Mouse (Mus musculus) cerebellum, adult 2 months (tissue): Measurements from ENCODE around the gene Rnaset2b.
"Not testable (repeated sequence)": the region's sequence is repeated elsewhere in the genome, so short reads cannot be mapped to it uniquely, and the experiment has no call there.

Experiments
- CTCF ChIP-seq: fragments of 200-500 bp; IDR thresholded peaks from 2 replicates; pipeline ENCODE4 v1.5.1; 2011; ENCODE audit warnings: low read depth, mild to moderate bottlenecking, control low read depth, low read length, moderate library complexity, borderline replicate concordance; ENCODE audit not compliant: insufficient read depth
- POLR2A ChIP-seq: fragments of 200-500 bp; IDR thresholded peaks from 2 replicates; pipeline ENCODE4 v1.6.1; 2011; ENCODE audit warnings: low read length, control low read depth, borderline replicate concordance; ENCODE audit not compliant: insufficient read depth

GRCm38 (mm10) chr17:7030622-7031174 lies 60.3 kb downstream of the Rnaset2b start:
- not testable (repeated sequence) for TF ChIP-seq CTCF, POLR2A
